Mouse (Mus musculus): ENCODE measurements around the gene Fcrl1.
A peak's percentile ranks its signal among the peaks of the same experiment; 100 is the strongest.
"Not testable (repeated sequence)": the region's sequence is repeated elsewhere in the genome, so short reads cannot be mapped to it uniquely, and the experiment has no call there.

Fcrl1 gene

DNA sequence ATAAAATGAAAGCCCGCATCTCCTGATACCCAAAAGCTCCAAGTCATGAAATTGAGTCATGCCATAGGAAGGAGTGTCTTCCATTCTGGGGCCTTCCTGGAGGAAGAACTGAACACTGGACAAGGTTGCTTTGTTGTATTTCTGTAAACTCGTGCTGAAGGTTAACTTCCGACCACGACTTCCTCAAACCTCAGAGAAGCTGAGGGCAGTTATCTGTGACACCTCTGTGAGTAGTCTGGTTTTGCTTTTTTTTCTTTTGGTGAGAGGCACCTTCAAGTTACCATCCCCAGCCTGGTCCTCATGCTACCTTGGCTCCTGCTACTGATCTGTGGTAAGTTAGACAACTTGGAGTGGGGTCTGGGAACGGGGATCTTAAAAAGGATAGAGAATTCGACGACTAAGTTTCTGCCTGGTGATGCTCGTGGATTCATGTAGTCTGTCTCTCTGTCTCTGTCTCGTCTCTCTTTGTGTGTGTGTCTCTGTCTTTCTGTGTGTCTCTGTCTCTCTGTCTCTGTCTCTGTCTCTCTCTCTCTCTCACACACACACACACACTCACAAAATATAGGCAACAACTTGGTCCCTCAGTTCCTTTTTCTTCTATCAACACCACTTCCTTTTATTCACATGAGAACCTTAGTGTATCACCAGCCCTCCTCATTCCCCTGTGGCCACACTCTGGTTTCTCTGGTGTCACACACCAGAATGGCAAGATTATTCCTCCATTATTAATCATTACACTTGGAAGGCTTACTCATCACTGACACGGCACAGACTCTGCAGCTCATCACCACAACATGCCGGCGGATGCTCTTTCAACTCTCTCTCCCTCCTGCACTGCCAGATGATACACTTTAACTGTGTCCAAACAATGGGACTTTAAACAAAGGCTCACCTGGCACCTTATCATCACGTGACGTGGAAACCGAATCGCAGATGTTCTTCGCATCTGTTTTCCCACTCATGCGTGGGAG, at the start of gene Fcrl1:
TSS of gene Fcrl1 (plus strand) at position 193 of the 971 bp plus-strand sequence.
- no peak for DNase-seq (ENCODE audit: low read depth, low spot score)

DNA sequence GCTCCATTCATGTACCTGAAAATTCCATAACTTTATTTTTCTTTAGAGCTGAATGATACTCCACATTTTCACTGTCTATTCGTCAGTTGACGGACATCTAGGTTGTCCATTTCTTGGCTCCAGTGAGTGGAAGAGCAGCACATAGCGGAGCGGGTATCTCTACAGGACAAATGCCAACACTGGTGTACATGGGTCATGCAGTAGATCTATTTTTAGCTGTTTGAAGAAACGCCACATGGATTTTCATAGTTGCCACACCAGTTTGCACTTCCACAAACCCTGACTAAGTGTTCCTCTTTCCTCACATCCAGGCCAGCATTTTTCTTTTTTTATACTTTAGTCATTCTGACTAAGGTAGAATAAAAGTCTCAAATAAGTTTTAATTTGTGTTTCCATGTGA, 38.3 kb upstream of the Fcrl1 start:
- peak; percentile 18 for DNase-seq (ENCODE audit: low read depth, low spot score)

DNA sequence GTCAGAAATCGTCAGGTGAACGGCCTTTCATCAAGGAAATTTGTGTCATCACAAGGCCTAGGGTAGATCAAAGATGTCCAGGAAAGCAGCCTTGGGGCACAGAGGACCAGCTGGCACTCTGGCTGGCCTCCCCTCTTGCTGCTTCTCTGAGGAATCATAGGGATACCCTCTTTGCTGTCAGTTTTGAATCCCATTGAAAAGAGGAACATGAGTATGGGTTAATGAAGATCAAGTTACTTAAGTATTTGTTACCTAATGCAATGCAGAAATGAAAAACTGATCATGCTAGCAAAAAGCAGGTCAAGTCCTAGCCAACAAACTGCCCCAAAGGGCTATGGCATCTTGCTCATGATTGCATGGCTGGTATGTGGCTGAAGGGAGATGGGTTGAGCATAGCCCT, 25.2 kb upstream of the Fcrl1 start:
- DNase-seq (ENCODE audit: low read depth, low spot score): not testable (repeated sequence)

DNA sequence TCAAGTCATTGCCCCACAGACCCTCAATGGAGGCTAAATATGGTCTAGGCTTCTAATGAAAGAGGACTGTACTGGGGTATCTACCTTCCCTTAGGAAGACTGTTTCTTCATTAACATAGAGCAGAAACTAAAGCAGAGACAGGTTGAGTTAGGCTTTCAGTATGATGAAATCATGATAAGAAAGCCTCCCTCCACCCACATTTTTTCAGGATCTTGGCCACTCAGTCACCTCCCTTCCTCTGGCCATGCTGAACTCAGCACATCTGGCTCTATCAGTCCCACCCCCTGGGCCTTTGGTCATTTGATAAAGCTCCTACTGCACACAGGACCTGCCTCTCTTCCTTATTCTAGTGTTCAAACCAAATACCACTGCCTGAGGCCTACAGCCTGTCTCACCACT, 18.6 kb upstream of the Fcrl1 start, which contains the start of gene Cd5l:
TSS of gene Cd5l (plus strand) at position 301 of the 400 bp plus-strand sequence.
- no peak for DNase-seq (ENCODE audit: low read depth, low spot score)

DNA sequence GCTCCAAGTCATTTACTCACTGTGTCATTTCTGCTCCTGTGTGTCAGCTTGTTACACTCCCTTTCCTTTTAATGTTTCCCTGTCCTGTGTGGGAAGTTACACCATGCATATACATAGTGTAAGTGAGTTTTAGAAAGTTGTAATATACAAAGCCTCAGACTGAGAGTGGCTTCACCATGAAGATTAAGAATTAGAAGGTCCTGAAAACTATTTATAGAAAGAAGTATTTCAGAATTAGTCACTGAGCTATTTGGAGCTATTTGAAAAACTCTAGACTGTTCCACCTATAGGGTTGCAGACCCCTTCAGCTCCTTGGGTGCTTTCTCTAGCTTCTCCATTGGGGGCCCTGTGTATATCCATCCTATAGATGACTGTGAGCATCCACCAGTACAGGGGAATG, 17.0 kb upstream of the Fcrl1 start:
- no peak for DNase-seq (ENCODE audit: low read depth, low spot score)

DNA sequence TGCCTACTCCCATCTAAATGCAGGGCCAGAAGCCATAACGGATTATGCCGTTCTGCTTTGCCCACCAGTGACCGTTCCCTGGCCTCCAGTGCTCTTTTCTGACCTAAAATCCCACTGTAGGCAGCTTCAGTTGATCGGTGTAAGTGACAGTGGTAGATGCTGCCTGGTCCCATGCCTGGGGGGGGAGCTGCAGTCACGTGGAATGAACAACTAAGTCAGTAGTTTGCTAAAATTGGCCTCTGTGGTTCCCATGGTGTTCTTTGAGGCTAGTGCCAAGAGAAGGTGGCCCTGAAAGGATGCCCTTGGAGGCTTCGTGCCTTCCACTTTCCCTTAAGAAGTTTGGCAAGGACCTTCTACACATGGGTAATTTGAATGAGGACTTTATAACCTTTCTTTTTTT, 15.7 kb upstream of the Fcrl1 start:
- DNase-seq (ENCODE audit: low read depth, low spot score): no peak

DNA sequence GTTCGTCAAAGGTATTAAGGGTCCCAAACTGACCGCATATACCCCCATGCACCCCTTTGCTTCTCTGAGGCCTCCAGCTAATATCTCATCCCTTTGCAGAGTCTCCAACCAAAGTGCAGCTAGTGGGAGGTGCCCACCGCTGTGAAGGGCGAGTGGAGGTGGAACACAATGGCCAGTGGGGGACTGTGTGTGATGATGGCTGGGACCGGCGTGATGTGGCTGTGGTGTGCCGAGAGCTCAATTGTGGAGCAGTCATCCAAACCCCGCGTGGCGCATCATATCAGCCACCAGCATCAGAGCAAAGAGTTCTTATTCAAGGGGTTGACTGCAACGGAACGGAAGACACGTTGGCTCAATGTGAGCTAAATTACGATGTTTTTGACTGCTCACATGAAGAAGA, 10.5 kb upstream of the Fcrl1 start:
- no peak for DNase-seq (ENCODE audit: low read depth, low spot score)

DNA sequence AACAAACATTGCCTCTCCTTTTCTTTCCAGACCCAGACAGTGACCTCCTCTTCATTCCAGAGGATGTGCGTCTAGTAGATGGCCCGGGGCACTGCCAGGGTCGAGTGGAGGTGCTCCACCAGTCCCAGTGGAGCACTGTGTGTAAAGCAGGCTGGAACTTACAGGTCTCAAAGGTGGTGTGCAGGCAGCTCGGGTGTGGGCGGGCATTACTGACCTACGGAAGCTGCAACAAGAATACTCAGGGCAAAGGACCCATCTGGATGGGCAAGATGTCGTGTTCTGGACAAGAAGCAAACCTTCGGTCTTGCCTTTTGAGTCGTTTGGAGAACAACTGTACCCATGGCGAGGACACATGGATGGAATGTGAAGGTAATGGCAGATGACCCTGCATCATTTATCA, 8.7 kb upstream of the Fcrl1 start:
- no peak for DNase-seq (ENCODE audit: low read depth, low spot score)

DNA sequence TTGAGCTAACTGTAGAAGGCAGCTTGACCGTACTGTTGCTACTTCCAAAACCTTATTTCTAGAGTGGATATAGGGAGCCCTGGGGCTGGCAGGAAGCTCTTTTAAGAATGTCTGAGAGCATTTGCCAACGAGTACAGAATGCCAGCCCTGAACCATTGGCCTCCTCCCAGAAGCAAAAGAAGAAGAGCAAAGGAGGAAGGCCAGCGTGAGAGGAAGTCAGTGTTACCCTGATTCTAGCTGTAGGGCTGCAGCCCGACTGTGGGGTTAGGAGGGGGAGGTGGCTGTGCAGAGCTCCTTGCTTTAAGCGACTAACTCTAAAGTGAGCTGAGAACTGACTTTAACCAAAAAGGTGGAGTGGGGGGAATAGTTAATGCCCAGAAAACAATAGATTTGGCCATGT, 7.0 kb upstream of the Fcrl1 start:
- DNase-seq (ENCODE audit: low read depth, low spot score): no peak

DNA sequence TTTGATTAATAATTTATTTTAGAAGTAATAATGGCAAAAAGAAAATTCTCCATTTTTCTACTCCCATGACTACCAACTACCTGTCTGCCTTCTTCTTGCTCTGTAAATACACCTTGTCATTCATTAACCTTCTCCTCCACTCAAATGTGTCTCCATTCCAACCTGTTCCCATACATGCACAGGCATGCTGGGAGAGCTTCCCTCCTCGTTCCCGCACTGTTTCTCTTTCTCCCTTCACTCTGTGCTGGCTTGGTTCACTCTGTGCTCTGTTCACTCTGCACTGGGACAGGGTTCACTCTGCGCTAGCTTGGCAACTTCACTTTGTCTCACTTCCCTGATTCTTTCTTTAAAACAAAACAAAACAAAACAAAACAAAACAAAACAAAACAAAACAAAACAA, 1.0 kb downstream of the Fcrl1 start:
- DNase-seq (ENCODE audit: low read depth, low spot score): no peak

DNA sequence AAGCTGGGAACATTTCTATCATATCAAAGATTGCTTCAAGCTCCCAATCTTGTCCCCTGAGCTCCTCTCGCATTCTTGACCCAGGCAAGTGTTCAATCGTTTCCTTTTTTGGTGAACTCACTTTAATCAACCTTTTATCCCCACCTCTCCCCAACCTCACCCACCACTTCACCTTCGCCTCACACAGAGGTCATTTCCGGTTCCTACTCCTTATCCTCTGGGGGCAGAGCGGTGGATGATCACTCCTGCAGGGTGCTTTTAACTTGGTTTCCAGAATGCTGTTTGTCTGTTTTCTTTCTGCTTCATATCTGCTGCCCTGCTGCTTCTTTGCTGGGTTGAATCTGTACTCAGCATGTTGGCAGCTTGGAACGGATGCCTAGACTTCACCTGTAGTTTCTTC, 1.5 kb downstream of the Fcrl1 start:
- DNase-seq (ENCODE audit: low read depth, low spot score): no peak

DNA sequence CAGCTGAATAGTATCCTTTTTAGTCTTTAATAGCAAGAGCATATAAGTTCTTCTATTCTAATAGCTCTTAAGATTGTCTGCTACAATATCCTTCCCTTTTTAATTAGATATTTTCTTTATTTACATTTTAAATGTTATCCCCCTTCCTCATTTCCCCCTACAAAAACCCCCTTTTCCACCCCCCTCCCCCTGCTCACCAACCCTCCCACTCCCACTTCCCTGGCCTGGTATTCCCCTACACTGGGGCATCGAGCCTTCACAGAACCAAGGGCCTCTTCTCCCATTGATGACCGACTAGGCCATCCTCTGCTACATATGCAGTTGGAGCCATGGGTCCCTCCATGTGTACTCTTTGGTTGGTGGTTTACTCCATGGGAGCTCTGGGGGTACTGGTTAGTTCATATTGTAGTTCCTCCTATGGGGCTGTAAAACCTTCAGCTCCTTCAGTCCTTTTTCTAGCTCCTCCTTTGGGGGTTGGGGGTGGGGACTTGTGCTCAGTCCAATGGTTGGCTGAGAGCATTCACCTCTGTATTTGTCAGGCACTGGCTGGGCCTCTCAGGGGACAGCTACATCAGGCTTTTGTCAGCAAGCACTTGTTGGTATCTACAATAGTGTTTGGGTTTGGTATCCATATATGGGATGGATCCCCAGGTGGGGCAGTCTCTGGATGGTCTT, 3.6 kb downstream of the Fcrl1 start:
- not testable (repeated sequence) for DNase-seq (ENCODE audit: low read depth, low spot score)

DNA sequence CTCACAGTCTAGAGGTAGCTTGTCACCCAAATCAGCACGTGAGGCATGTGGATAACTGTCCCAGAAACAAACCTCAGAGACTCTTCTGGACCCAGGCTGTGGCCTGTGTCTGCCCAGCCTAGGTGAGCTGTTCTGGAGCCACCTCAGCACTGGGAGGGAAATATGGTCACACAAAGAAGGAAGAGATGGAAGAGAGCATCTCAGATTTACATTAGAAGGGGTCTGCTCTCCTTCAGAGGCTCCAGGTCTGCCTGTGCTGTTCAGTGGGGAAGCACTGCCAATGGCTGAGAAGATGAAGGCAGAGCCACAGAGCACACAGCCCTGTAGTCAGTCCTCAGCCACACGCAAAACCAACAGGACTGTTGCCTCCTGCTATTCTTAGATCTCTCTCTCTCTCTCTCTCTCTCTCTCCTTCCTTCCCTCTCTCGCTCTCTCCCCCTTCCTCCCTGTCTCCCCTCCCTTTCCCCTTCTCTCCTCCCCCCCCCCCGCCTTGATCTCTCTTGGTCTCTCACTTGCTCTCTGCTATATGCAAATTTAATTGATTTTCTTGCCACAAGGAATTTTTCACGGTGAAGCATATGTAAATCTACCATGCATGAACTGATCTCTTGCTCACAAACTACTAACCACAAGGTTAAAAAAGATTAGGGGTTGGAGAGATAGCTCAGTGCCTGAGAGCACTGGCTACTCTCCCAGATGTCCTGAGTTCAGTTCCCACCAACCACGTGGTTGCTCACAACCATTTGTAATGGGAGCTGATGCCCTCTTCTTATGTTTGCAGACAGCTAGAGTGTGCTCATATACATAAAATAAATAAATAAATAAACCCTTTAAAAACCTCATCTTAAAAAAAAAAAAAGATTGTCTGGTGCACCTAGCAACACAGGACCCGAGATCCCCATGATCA, 5.9 kb downstream of the Fcrl1 start:
- DNase-seq (ENCODE audit: low read depth, low spot score): no peak

DNA sequence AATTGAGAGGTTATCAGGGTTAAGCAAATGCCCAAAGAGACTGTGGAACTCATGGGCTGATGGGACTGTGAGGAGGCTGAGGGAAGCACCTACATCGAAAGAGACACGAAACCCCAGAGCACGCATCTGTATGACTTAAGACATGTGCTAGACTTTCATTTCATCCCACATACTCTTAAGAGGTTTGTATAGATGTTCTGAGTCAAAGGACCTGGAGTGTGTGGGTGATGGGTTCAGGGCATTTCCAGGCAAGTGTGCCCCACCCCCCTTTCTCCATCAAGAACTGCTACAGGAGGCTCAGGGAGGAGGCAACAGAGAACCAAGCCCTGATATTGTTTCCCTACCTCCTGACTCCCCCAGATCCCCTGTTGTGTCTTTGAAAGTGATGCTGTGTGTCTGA, 7.1 kb downstream of the Fcrl1 start:
- no peak for DNase-seq (ENCODE audit: low read depth, low spot score)

DNA sequence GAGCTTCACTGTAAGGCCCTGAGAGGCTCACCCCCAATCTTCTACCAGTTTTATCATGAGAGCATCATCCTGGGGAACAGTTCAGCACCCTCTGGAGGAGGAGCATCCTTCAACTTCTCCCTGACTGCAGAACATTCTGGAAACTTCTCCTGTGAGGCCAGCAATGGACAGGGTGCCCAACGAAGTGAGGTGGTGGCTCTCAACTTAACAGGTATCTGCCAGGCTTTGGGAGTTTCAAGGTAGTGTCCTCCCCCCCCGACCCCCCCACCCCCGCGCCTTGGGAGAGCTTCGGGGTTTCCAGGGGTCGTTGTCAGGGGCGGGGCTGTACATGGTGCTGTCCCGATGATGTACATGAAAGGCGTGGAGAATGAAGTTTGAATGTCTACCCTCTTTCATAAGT, 8.9 kb downstream of the Fcrl1 start:
- no peak for DNase-seq (ENCODE audit: low read depth, low spot score)

DNA sequence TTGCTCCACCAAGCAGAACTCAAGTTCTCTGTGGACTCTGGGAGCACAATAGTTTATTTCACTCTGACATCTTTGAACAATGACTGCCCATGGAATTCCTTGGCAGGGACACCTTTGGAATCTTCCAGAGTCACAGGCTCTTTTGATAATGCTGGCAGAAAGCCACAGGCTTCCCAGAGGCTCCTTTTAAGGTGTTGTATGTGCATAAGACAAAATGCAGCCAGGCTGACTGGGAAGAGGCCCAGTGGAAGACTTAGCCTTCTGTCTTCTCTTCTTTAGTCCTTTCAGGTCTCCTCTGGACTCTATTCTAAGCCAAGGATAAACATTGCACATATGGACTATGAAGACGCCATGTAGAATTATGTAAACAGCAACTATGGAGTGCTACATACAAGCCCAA, 14.7 kb downstream of the Fcrl1 start:
- DNase-seq (ENCODE audit: low read depth, low spot score): no peak

DNA sequence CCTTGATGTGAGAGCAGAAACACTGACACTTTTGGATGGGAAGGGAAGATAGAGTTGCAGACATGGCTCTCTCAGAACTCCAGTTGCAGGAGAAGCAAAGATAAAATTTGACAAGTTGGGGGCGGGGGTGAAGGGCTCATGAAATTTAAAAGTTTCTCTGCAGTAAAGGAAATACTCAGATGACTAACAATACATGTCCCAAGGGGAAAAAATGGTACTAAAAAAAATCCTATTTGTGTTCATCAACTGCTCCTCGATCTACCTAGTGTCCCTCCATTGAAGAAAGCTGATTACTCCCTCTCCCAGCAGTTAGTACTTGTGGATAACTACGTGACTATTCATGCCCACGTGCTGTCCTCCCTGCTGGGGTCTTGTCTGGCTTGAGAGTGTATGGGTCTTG, 22.6 kb downstream of the Fcrl1 start:
- DNase-seq (ENCODE audit: low read depth, low spot score): no peak

DNA sequence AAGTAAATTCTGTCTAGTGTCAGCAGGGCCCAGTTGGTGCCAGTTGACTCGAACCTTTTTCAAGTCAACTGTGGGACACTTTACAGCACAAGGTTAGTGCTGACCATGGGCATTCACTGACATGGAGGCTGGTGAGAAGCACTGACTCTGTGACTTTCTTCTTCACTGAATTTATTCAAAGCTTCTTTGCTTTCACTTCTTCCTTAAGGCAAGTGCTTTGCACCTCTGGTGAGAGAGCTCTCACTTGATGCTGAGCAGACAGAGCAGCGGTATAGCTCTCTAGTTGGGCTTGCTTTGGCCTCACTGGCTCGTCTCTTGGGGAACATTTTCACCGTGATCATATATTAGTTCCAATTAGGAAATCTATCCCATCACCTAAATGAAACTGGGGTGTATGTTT, 23.7 kb downstream of the Fcrl1 start:
- DNase-seq (ENCODE audit: low read depth, low spot score): no peak

DNA sequence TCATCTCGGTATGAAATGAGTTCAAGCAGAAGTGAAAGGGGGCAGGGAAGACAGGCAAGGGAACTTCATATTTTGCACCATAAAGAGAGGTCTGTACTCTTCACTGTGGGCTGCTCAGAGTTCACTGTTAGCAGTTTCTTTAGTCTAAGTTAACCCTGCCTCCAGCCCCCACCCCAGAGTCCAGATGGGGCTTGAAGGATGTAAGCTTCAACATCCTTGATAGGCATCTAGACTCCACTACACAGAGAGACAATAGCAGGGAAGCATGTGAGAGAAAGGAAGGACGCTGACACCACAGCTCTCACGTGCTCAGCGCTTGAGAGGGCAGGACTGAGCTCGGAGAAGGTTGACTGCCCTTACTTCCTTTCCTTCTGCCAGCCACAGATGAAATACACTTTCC, 25.1 kb downstream of the Fcrl1 start:
- DNase-seq (ENCODE audit: low read depth, low spot score): peak; percentile 14

DNA sequence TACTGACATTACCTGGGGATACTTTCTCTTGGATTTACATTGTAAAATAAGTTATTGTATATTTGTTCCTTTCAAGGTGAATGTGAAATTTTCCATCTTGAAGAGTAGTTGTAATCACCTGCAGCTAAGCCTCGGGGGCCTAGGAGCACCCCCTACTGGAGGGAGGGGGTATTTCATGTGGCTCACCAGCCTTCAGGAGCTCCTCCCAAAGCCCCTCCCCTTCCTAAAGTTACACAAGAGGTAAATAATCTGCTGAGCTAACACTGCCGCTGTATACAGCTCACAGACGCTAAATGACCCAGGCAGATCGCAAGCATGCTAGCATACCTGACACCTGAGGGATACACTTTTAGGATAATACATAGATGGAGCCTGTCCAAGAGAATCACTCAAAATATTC, 32.0 kb downstream of the Fcrl1 start:
- DNase-seq (ENCODE audit: low read depth, low spot score): peak; percentile 4

DNA sequence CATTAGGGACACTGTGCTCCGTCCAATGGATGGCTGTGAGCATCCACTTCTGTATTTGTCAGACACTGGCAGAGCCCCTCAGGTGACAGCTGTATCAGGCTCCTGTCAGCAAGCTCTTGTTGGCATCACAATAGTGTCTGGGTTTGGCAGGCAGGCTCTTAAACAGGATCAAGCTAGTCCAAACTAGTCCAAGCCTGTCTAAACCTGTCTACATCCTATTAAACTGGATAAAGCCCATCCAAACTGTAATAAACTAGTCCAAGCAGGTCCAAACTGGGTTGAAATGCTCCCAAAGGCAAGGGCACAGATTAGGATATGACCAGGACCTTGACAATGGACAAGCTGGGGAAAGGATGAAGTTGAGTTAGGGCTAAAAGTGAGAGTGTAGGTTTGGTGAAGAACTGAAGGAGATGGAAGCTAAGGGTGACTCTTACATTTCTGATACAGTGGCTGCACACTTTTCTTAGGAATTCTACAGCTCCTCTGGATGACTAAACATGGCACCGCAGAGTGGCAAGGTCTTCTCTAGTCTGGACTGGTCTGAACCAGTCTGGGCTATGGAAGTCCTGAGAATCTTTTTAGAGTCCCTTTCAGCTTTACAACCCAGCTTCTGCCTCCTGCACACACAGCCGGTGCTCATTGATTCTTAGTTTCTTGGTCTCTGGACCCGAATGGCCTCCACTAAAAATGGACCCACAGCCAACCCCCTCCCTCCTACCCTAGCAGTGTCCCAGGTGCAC, 33.2 kb downstream of the Fcrl1 start:
- no peak for DNase-seq (ENCODE audit: low read depth, low spot score)

All from skeletal muscle tissue, adult 2 months (tissue).